Mouse (Mus musculus): ENCODE measurements around the gene Rad9b. TPM values are rescaled to one million over a fixed set of nuclear protein-coding genes. Genes with fewer than 3 reads are reported as not detected.
A peak's percentile ranks its signal among the peaks of the same experiment; 100 is the strongest.

Rad9b gene
- polyA plus RNA-seq, 1 experiment from 2014 or later, result 5.9 TPM

DNA sequence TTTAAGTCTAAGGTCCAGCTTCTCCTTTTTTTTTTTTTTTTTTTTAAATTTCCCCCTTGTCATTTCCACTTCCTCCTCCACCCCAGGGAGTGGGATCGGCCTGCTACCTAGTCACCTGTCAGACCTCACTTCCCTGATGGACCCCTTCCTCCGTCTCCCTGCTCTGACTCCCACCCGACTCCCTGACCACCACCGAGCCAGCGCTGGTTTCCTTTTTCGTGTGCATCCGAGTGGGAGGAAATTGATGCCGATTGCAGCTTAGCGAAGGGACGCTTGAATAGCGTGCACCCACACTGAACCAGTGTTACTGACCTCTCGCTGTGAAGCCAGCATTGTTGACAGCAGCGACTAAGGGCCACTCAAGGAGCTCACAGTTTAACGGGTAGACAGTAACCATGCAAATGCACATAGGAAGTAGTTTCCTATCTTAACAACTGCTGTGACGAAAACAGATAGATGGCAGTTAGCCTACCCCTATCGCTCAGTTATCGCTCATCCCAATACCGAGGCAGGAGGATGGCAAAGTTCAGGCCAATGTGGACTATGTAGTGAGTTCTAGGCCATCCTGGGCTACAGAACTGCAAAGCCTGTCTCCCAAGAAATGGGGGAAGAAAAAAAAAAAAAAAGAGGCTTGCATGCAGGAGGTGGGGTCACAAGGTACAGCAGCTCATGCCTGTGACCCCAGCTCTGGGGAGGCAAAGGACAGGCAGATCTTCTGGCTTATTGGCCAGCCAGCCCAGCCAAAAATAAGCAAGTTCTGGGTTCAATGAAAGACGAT, 38.4 kb upstream of the Rad9b start:
- POLR2A ChIA-PET, result interaction anchor here (0.5 to 0.8 kb wide), 8 partner anchors 20 to 946 kb away, joined by 3 to 6 read pairs (median 3); partner anchors contain the start of genes Atp2a2, Fam216a and Gpn3
- no peak for DNase-seq (ENCODE audit: low read depth, low spot score)
- H3K27me3 ChIP-seq, result no peaks in the 10 kb centered on the region
- in situ Hi-C loops (cut with MboI; ENCODE audit: low pct_unique_long_range_greater_than_20kb), result no loop called here
- no peak for TF ChIP-seq CTCF (IDR thresholded peaks at IDR 0.05)
- ATAC-seq, result peak; percentile 28
- CTCF ChIA-PET, result interaction anchor here (0.9 to 2.2 kb wide), 6 partner anchors 13 to 743 kb away, joined by 3 to 15 read pairs (median 3); no protein-coding TSS in a partner anchor

DNA sequence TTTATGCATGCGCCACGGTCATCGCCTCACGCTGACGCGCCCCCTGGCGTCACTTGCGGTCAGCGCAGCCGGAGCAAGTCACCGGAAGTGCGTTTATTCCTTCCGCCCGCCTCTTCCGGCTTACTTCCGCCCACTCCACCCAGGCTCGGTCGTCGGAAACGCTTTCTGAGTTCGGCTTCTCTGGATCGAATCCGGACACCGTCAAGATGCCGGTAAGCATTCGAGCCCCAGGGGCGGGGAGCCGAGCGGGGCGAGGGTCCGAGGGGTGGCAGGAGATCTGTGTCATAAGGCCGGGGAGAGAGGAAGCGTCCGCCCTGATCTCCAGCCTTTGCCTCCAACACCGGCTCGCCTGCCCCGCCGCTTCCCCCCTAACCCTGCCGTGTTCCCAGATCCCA, 37.8 kb upstream of the Rad9b start, which contains the start of gene Arpc3:
Gene Arpc3 (plus strand): TSS at position 93 of the 395 bp plus-strand sequence.
- in situ Hi-C loops (cut with MboI; ENCODE audit: low pct_unique_long_range_greater_than_20kb), result no loop called here
- peak; percentile 99 for TF ChIP-seq CTCF (IDR thresholded peaks at IDR 0.05)
- ATAC-seq (peak; percentile 65), DNase-seq (ENCODE audit: low read depth, low spot score) (no peak)
- POLR2A ChIA-PET, result interaction anchor here (0.6 to 0.8 kb wide), 6 partner anchors 20 to 945 kb away, joined by 3 to 4 read pairs (median 3); partner anchors contain the start of genes Atp2a2, Fam216a and Gpn3
- CTCF ChIA-PET, result interaction anchor here (0.6 to 2.2 kb wide), 9 partner anchors 10 to 260 kb away, joined by 3 to 15 read pairs (median 3); no protein-coding TSS in a partner anchor
- H3K27me3 ChIP-seq, result no peaks in the 10 kb centered on the region

DNA sequence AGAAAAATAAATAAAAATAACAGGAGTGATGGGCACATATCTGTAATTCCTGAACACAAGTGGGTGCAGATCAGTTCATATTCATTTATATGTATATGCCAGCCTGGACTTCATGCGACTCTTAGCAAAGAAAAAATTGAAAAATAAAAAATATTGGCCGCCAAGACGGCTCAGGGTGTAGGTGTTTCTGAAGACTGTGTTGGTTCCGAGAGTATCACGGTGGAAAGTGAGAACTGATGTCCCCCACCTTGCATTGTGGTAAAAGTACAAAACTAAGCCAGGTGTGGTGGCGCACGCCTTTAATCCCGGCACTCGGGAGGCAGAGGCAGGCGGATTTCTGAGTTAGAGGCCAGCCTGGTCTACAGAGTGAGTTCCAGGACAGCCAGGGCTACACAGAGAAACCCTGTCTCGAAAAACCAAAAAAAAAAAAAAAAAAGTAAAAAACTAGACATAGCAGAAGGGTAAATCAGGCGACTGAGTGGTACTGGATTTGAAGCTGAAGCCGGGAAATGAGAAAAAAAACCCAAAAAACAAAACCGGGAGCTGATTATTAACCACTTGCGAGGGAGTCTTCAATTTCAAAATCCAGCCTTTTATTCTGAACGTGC, 37.2 kb upstream of the Rad9b start:
- no peak for ATAC-seq
- H3K27me3 ChIP-seq, result no peaks in the 10 kb centered on the region
- DNase-seq (ENCODE audit: low read depth, low spot score), result no peak
- ChIA-PET POLR2A (interaction anchor here (0.6 kb wide), 5 partner anchors 111 to 945 kb away, joined by 3 read pairs; partner anchors contain the start of gene Atp2a2), CTCF (interaction anchor here (0.6 to 2.2 kb wide), 8 partner anchors 9 to 260 kb away, joined by 3 to 15 read pairs (median 3); no protein-coding TSS in a partner anchor)
- no peak for TF ChIP-seq CTCF (IDR thresholded peaks at IDR 0.05)
- in situ Hi-C loops (cut with MboI; ENCODE audit: low pct_unique_long_range_greater_than_20kb), result no loop called here

DNA sequence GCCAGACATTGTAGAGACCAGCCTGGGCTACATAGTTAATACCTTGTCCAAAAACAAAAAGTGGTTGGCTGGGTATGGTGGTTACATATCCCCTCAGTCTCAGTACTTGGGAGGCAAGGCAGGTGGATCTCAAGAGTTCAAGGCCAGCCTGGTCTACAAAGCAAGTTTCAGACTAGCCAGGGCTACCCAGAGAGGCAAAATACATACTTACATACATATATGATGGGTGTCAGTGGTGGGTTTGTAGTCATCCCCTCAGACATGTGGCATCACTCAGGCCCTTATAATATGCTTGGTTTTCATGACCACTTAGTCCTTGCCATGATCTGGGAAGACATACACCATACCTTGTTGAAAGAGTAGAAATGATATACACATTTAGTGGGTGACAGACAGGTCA, 36.6 kb upstream of the Rad9b start:
- ChIA-PET CTCF (interaction anchor here (0.9 to 1.4 kb wide), 4 partner anchors 9 to 47 kb away, joined by 3 to 7 read pairs (median 4); no protein-coding TSS in a partner anchor), POLR2A (no interaction called here)
- no peak for ATAC-seq
- DNase-seq (ENCODE audit: low read depth, low spot score), result no peak
- no peaks in the 10 kb centered on the region for H3K27me3 ChIP-seq
- TF ChIP-seq CTCF (IDR thresholded peaks at IDR 0.05), result no peak
- in situ Hi-C loops (cut with MboI; ENCODE audit: low pct_unique_long_range_greater_than_20kb), result no loop called here

DNA sequence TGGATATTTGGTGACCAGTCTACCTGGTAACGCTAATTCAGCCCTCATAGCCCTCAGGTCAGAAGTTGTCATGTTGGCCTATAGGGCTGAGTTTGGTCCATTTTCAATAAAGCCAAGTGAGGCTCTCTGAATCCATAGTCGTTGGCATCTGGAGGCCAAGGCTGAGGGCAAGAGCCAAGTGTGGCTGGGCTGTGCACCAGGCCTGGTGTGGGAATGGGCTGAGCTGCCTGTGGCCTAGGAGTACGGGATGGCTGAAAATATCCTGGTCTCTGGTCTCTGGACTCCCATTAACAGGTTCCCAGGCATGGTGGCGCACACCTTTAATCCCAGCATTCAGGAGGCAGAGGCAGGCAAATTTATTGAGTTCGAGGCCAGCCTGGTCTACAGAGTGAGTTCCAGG, 36.0 kb upstream of the Rad9b start:
- TF ChIP-seq CTCF (IDR thresholded peaks at IDR 0.05), result no peak
- ChIA-PET POLR2A (no interaction called here), CTCF (interaction anchor here (0.9 to 1.4 kb wide), 5 partner anchors 8 to 122 kb away, joined by 3 to 7 read pairs (median 4); no protein-coding TSS in a partner anchor)
- ATAC-seq (no peak), DNase-seq (ENCODE audit: low read depth, low spot score) (no peak)
- no peaks in the 10 kb centered on the region for H3K27me3 ChIP-seq
- in situ Hi-C loops (cut with MboI; ENCODE audit: low pct_unique_long_range_greater_than_20kb), result no loop called here

DNA sequence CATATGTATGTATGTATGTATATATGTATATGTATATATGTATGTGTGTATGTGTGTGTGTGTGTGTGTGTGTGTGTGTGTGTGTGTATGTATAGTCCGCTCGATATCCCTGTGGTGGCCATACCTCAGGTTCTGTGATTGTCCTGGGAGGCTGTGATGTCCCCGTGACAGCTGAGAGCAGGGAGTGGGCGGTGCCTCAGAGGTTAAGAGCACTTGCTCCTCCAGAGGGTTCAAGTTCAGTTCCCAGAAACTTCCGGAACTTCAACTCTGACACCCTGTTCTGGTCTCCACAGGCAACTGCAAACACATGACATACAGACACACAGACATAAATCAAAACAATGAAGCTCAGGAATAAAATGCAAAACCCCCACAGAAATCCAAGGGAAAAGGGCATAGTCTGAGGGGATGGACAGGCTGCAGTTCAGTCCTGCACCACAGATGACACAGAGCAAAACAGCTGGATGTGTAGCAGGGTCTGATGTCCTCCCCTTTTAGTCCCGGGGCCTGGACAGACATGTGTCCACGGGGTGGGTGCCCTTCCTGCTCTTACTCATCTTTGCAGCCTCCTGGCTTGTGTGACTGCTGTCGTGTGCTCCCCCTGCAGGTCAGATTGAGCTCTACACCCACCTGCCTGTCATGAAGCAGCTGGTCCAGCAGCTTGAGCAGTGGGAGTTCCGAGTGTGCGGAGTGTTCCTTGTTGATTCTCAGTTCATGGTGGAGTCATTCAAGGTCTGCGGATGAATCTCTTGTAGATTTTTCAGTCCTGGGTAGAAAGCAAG, 25.5 kb upstream of the Rad9b start:
- H3K27me3 ChIP-seq, result no peaks in the 10 kb centered on the region
- ChIA-PET POLR2A (interaction anchor here (1.0 kb wide), 1 partner anchor 63 kb away, joined by 3 read pairs; no protein-coding TSS in a partner anchor), CTCF (interaction anchor here (0.9 to 2.2 kb wide), 16 partner anchors 9 to 127 kb away, joined by 3 to 15 read pairs (median 5); partner anchors contain the start of genes Arpc3 and Gpn3)
- in situ Hi-C loops (cut with MboI; ENCODE audit: low pct_unique_long_range_greater_than_20kb), result no loop called here
- no peak for TF ChIP-seq CTCF (IDR thresholded peaks at IDR 0.05)
- ATAC-seq, result no peak
- no peak for DNase-seq (ENCODE audit: low read depth, low spot score)

DNA sequence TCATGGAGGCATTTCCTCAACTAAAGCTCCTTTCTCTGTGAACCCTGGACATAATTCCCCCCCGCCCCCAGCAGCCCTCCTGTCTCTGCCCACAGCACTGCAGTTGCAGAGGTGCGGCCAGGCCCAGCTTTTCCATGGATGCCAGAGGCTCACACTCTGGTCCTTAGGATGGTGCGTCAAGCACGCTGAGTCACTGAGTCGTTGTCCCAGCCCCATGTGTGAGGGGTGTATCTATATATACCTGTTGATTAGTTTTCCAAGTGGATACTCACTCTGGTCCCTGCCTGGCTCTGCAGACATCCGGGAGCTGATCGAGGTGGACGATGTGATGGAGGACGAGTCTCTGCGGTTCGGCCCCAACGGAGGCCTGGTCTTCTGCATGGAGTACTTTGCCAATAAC, 24.1 kb upstream of the Rad9b start:
- TF ChIP-seq CTCF (IDR thresholded peaks at IDR 0.05), result no peak
- ChIA-PET POLR2A (no interaction called here), CTCF (interaction anchor here (0.8 to 1.5 kb wide), 4 partner anchors 11 to 14 kb away, joined by 3 to 4 read pairs (median 4); no protein-coding TSS in a partner anchor)
- in situ Hi-C loops (cut with MboI; ENCODE audit: low pct_unique_long_range_greater_than_20kb), result no loop called here
- no peaks in the 10 kb centered on the region for H3K27me3 ChIP-seq
- DNase-seq (ENCODE audit: low read depth, low spot score) (no peak), ATAC-seq (no peak)

DNA sequence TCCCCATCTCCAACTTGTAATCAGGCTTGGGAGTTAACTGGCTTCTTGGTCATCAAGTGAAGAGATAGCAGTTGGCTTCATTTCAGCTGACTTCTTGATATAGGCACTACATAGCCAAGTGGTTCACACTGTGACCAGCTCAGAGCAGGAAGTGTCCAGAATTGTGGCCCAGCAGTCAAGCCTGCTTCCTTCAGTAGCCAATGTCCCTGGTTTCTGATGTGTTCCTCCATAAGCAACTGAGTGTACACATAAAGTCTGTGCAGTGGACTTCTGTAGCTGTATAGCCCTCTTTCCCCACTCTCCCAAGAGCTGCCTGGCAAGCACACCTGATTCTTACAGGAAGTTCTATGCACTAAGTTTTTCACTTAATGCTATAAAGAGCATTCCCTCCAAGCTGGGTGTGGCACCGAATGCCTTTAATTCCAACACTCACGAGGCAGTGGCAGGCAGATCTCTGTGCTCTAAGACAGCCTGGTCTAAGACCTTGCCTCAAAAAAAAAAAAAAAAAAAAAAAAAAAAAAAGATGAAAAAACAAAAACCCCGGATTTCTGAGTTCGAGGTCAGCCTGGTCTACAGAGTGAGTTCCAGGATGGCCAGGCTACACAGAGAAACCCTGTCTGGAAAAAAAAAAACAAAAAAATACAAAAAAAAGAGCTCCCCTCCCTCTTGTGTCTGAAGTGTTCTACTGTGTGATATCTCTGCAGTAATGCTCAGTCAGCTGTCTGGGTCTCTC, 23.2 kb upstream of the Rad9b start:
- DNase-seq (ENCODE audit: low read depth, low spot score), result no peak
- no peaks in the 10 kb centered on the region for H3K27me3 ChIP-seq
- no peak for TF ChIP-seq CTCF (IDR thresholded peaks at IDR 0.05)
- in situ Hi-C loops (cut with MboI; ENCODE audit: low pct_unique_long_range_greater_than_20kb), result no loop called here
- ATAC-seq, result no peak
- CTCF ChIA-PET, result interaction anchor here (0.8 to 1.1 kb wide), 3 partner anchors 10 to 104 kb away, joined by 3 to 4 read pairs (median 3); no protein-coding TSS in a partner anchor
- POLR2A ChIA-PET, result interaction anchor here (0.6 kb wide), 1 partner anchor 90 kb away, joined by 8 read pairs; no protein-coding TSS in a partner anchor

DNA sequence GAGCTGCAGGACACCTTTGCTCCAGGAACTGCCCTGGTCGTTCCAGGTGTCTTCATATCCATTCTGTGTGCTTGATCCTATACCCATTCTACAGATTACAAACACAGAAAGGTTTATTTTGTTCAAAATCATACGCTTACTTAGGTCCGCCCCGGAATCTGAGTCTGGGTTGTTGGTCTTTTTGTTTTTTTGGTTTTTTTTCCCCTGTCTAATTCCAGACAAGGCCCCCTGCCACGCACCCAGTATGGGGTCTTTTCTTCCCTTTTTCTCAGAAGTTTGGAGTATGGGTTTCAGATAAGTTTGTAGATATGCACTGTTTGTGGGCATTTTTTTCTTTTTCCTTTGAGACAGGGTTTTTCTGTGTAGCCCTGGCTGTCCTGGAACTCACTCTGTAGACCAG, 18.8 kb upstream of the Rad9b start:
- POLR2A ChIA-PET, result interaction anchor here (0.6 to 1.7 kb wide), 2 partner anchors 19 to 489 kb away, joined by 3 to 4 read pairs; no protein-coding TSS in a partner anchor
- TF ChIP-seq CTCF (IDR thresholded peaks at IDR 0.05), result no peak
- in situ Hi-C loops (cut with MboI; ENCODE audit: low pct_unique_long_range_greater_than_20kb), result no loop called here
- no peaks in the 10 kb centered on the region for H3K27me3 ChIP-seq
- CTCF ChIA-PET, result no interaction called here
- ATAC-seq (no peak), DNase-seq (ENCODE audit: low read depth, low spot score) (no peak)
